Mouse (Mus musculus) adrenal gland, postnatal 14 days (tissue): ENCODE measurements around the gene Olfm1. TPM values are rescaled to one million over a fixed set of nuclear protein-coding genes. Genes with fewer than 3 reads are reported as not detected.

Experiments
- total RNA-seq: library from RNA; stranded (reverse); gene quantifications from 2 replicates; pipeline ENCODE4 v1.2.3, GENCODE M21; 2021

The Olfm1 gene
- total RNA-seq, 1 experiment from 2014 or later: 32.3 TPM

Other genes starting within 250 kb of the Olfm1 start
- gene Fcnb, start 108.1 kb upstream of the Olfm1 start, total RNA-seq: 0.33 TPM in 1 of 2 replicates, not detected in the other